Mouse (Mus musculus) gastrocnemius, postnatal 10 days (tissue): Measurements from ENCODE around the gene Rpl13a. TPM values are rescaled to one million over a fixed set of nuclear protein-coding genes. Genes with fewer than 3 reads are reported as not detected.
"Not testable (repeated sequence)": the region's sequence is repeated elsewhere in the genome, so short reads cannot be mapped to it uniquely, and the experiment has no call there.

Source experiments
- DNase-seq: peaks from one replicate; pipeline ENCODE4 v3.0.0; 2021; ENCODE audit warnings: mixed read lengths
- total RNA-seq, 2 experiments: library from RNA; stranded (reverse); gene quantifications; 2 replicates each; pipeline ENCODE4 v1.2.3; 2021

The Rpl13a gene
- total RNA-seq, 2 experiments from 2014 or later: 1,164 to 1,215 TPM

DNA sequence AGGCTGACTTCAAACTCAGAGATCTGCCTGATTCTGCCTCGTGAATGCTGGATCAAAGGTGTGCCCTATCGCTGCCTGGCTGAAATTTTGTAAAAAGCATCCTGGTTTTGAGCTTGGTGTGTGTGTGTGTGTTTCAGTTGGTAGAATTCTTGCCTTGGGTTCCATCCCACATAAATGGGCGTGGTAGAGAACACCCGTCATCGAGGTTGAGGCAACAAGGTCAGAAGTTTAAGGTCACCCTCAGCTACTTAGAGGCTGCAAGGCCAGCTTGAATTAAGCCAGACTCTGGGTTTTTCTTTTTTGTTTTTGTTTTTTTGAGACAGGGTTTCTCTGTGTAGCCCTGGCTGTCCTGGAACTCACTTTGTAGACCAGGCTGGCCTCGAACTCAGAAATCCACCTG is 10.2 kb downstream of the Rpl13a start:
- DNase-seq: no peak

DNA sequence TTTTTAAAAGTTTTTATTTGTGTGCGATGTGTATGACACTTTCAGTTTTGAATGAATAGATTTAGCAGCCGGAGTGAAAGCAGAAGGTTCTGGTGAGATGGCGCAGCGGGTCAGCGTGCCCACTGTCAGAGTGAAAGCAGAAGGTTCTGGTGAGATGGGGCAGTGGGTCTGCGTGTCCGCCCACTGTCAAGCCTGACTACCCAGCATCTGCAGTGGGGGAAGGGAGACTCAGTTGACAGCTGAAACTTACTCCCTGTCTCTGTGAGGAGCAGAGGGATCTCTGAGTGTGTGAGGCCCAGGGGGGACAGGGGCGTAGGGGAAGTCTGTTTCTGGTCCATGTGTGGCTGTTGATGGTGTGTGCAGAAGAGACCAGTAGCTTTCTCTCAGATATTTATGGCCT is 11.0 kb downstream of the Rpl13a start:
- DNase-seq: no peak

DNA sequence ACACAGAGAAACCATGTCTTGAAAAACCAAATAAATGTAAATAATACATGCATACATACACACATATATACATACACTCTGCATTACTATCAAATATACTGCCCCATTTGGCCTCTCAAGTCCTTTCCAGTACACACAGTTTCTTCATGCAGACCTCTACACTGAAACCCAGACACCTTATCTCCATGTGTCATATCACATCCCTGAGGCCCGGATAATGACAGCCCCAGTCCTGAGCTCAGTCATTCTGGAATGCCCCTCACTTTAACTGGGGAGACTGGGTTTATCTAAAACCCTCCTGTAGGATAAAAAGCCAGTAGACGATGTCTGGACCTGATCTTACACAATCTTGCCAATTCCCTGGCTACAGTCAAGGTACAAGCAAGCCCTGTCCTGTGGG is 15.1 kb downstream of the Rpl13a start:
- no peak for DNase-seq

DNA sequence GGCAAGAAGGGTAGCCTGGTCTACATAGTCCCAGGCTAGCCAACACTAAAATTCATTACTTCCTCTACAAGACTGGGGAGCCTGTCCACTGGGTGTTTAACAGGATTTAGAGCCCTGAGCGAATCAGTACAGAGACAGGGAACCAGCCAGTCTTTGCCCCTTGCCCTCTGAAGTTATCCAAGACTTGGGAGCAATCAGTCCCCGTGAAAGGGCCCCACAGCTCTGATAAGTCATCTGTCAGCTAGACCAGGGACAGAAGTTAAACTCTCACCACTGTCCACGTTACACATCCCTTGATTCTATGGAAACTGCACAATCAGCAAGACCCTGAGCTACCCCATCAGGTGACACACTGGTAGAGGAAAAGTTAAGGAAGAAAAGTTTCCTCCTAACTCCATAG is 16.0 kb downstream of the Rpl13a start:
- no peak for DNase-seq

DNA sequence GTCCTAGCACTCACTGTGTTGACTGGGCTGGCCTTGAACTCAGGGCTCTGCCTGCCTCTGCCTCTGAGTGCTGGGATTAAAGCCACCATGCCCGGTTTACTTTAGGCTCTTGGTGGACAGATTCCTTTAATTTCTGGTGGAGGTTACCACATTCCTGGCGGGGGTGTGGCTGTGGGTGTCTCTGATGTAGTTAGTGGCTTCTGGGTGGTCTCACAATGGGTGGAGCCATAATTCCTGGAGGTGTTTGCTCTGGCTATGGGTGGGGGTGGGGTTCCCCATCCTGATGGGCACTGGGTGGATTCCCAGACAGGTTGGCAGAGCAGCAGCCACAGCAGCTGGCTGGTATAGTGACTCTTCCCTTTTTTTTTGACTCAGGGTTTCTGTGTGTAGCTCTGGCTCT is 16.6 kb downstream of the Rpl13a start:
- no peak for DNase-seq

DNA sequence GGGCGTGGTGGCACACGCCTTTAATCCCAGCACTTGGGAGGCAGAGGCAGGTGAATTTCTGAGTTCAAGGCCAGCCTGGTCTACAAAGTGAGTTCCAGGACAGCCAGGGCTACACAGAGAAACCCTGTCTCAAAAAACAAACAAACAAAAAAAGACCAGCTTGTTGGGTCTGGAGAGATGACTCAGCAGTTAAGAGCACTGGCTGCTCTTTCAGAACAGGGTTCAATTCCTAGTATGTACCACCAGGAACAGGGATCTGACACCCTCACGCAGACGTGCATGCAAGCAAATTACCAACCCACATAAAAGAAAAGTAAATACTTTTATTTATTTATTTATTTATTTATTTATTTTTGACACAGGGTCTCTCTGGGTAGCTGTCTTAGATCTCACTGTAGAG is 18.5 kb downstream of the Rpl13a start:
- not testable (repeated sequence) for DNase-seq

DNA sequence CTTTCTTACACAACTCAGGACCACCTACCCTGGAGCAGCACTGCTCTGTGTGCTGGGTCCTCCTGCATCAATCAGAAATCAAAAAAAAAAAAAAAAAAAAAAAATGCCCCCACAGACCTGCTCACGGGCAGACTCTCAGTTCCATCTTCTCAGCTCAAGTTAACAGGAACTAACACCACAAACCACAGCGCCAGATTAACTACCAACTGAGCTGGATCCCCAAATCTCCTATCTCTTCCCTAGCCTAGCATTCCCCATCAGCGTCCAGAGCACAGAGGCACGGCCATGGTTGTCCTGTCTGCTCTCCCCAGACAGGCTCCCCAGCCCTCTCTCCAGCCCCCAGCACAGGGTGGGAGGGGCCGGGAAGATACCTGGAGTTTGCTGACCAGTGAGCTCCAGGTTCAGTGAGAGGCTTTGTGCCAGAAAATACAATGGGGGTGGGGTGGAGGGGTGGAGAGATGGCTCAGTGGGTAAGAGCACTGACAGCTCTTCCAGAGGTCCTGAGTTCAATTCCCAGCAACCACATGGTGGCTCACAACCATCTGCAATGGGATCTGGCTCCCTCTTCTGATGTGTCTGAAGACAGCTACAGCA is 21.4 kb downstream of the Rpl13a start:
- no peak for DNase-seq

DNA sequence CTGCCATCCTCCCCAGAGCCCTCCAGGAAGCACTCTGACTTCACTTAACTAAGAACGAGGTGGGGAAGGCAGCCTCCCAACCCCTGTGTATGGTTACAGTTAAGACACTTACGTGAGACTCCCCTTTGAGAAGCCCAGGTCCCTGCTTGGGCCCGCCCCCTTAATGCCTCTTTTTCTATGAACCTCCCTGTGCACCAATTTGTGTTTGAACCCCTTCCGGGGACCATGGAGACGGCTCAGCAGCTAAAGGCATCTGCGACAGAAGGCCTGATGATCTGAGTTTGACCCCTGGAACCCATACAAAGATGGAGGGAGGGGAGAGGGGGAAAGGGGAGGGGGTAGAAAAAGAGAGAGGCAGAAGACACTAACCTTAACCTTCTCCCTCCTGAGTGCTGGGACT is 22.1 kb downstream of the Rpl13a start:
- DNase-seq: no peak

DNA sequence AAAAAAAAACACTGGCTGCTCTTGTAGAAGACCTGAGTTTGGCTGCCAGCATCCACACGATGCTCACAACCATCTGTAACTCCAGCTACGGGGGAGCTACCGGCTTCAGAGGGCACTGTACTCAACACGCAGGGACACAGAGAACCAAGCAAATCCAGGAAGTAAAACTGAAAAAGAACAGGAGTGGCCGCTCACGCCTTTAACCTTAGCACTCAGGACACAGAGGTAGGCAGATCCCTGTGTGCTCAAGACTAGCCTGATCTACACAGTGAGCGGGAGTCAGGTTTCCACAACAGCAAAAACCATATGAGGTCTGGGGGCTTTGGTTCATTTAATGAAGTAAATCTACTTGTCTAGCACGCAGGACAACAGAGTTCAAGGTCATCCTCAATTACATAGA is 23.1 kb downstream of the Rpl13a start:
- DNase-seq: no peak

DNA sequence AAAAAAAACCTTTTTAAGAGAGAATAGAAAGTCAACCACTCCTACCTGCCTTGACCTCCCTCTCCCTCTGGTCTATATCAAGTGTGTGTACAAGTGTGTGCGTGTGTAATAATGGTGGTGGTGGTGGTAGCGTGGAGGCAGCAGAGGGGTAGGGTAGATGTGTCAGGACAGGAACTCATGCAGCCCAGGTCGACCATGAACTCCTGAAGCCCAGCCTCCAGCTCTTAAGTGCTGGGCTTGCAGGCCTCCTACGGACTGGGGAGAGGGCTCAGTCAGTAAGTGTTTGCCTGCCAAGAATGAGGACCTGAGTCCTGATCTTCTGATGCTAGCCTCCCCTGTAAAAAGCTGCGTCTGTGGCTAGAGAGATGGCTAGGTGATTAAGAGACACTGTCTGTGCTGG is 23.6 kb downstream of the Rpl13a start:
- no peak for DNase-seq

DNA sequence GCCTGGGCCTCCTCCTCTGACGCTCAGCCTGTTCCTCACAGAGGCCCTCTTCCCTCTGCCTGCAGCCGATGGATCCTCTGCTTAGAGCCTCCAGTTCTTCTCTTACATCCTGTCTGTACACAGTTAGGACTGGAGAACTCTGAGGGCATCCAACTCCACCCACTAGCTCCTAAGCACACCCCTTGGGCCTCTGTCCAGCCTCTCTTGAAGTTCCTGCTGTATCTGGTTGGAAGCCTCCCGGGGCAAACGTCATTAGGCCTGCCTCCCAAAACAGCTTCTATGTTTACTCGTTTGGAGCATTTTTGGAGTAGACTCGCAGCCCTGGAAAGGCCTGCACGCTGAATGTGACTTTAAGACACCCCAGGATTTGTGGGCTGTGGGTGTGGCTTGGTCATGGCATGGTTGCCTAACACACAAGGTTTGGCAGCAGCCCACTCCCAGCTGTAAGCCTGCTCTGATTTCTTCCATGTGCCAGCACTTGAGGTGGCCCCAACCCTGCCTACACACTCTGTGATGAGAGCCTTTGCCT is 24.8 kb downstream of the Rpl13a start, which contains the start of gene Fcgrt:
TSS of gene Fcgrt (minus strand) at position 200 of the 529 bp plus-strand sequence.
- peak; percentile 89 for DNase-seq

DNA sequence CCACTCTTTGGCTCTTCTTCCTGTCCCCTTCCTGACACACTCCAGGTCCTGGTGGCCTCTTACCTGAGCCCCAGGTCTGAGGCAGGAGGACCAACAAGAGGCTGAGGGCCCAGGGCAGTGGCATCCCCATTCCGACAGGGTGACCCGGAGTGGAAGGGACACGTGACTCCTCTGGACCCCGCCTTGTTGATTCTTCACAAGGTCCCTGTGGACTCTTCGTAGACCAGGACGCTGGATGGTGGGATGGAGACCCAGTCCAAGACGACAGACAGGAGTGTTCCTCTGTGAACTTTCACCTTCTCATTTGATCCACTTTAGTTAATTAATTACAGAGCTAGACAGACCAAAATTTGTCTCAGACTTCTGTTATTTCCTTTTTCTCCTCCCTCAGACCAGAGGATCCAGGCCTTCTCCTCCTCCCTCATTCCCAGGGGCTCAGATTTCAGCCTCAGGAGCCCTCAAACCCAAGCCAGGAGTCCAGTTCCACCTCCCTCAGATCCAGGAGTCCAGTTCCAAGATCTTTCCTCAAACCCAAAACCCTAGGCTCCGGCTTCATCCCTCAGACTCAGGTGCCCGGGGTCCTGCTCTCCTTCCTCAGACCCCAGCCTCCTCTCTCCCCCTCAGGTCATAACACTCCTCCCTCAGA is 25.5 kb downstream of the Rpl13a start:
- DNase-seq: no peak

DNA sequence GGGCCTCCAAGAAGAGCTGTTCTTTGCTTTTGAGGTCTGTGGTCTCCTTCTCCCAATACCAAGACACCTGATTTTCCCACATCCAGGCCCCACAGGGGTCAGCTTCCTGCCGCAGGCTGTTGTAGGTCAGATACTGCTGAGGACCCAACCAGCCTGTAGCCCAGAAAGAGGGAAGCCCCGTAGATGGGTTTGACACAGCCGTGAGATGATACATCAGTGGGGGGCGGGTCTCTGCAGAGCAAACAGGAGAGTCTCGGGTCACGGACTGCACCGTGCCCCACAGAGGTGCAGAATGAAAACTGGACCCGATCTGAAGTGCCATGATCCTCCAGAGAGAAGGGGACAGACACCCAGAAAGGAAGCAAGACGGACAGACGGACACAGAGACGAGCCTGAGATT is 26.1 kb downstream of the Rpl13a start:
- no peak for DNase-seq

DNA sequence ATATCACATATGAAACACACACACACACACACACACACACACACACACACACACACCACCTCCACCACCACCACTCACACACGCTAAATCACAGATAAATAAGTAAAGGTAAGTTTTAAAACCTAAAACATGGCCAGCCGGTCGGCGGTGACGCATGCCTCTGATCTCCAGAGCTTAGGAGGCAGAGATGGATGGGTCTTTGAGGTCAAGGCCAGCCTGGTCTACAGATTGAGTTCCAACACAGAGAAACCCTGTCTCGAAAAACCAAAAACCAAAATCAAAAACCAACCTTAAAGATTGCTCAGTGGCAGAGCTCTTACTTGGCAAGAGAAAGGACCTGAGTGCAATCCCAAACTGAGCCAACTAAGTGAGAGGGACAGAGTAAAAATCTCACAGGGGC is 28.5 kb downstream of the Rpl13a start:
- no peak for DNase-seq

DNA sequence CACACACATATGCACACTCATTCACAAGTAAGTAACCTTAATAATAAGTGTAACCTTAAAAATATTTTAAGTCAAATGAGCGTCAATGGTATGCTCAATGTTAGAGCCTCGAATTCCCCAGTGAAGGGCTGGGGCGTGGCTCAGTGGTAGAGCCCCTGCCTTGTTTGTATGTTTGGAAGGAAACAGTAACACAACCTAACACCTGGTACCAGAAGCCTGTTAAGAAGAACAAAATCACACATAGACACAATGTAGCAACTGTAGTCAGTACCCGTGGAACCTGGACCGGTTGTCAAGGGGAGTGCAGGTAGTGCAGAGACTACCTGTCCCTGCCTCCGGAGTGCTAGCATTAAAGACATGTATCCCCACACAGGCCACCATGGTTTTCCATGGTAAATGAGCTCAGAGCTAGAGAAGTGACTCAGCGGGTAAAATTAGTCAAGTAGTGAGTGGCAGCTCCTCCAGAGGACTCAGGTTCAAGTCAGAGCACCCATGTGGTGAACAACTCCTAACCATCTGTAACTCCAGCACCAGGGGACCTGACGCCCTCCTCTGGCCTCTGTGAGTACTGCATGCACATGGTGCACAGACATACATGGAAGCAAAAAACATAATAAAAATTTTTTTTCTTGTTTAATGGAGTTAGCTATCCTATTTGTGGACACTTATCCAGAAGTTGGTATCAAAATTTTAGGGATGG is 29.9 kb downstream of the Rpl13a start:
- DNase-seq: no peak

DNA sequence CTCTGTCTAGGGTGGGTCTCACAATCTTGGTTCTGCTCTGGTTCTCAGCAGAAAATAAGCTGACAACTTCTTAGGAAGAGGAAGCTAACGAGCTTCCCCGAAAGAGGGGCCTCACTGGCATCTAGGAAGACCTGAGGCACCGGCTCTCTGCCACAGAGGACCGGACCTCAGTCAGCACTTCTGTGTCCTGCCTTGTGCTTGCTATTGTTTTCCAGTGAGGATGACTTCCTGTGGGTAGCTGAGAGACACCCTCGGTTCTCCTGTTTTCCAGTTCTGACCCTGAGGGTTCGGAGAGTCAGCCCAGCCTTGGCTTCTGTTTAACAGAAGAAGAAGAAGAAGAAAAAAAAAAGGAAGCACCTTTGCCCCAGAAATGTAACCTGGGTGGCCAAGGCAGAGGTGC is 31.1 kb downstream of the Rpl13a start:
- DNase-seq: no peak

DNA sequence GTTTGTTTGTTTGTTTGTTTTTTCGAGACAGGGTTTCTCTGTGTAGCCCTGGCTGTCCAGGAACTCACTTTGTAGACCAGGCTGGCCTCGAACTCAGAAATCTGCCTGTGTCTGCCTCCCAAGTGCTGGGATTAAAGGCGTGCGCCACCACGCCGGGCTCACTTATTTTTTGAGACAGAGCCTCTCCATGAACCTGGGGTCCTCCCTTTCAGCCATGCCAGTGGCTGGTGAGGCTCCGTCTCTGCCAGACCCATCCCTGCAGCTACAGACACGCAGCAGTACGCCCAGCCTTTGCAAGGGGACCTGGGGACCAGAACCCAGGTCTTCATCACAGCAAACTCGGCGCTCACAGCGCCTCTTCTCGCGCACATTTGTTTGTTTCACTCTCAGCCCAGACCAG is 32.6 kb downstream of the Rpl13a start:
- not testable (repeated sequence) for DNase-seq

DNA sequence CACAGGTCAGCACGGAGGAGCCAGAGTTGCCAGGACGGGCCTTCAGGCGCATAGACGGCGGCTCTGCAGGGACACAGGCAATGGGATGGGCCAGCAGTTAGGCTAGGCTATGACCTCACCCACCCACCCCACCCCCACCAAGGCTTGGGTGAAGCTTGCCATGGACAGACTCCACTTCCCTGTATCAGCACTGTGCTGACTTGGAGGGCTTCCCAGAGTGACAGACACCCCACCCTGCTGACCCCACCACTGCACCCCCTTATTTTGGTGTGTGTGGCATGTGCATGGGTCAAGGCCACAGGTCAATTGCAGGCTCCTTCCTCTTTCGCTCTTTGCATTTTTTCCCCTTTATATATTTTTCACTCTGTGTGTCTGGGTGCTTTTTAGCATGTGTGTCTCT is 33.2 kb downstream of the Rpl13a start:
- DNase-seq: no peak

DNA sequence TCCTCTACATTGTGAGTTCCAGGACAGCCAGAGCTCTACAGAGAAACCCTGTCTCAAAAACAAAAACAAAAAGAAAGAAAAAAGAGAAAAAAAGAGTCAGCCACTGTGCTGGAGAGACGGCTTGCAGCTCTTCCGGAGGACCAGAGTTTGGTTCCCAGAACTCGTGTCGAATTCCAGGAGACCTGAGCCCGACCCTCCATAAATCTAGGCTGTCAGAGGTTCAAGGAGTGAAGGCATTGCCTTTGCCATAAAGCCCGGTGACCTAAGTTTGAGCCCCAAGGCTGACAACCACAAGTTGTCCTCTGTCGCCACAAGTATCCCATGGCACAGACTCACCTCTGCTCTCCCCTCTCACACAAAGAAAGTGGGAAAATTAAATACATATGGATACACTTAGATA is 34.4 kb downstream of the Rpl13a start:
- no peak for DNase-seq

DNA sequence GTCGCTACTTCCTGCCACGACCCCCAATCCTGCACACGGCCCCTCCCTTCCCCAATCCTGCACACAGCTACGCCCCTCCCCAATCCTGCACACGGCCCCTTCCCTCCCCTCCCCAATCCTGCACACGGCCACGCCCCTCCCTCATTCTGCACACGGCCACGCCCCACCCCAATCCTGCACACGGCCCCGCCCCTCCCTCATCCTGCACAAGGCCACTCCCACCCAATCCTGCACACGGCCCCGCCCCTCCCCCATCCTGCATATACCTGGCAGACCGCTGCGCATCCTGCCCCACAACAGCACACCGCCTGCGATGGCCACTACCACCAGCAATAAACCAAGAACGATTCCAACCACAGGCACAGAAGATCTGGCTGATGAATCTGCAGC is 35.0 kb downstream of the Rpl13a start:
- no peak for DNase-seq

DNA sequence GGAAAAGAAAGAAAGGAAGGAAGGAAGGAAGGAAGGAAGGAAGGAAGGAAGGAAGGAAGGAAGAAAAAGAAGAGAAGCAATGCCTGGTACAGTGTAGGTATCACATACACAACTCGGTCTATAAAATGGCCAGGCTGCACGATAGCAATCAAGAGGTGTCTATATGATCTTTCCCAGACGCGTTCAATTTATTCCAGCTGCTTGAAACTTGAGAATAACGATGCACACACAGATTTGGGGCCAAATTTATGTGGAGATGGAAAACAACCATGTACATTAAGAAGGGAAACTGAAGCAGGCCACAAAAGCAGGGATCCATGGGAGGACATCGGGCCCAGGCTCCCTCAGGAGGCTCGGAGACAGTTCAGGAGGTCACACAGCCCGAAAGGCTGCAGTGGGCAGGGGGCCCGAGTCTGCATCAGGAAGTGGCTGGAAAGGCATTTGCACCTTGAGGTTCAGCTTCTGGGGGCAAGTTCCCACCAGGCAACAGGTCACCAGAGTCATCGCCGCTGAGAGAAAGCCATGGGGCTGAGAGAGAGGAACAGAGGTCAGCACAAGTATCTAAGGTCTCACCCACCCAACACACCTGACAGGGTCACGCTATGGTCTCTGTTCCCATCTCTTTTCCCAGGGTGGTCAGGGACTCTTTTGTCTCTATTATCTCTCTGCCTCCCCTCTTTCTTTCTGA is 35.6 kb downstream of the Rpl13a start:
- DNase-seq: no peak

DNA sequence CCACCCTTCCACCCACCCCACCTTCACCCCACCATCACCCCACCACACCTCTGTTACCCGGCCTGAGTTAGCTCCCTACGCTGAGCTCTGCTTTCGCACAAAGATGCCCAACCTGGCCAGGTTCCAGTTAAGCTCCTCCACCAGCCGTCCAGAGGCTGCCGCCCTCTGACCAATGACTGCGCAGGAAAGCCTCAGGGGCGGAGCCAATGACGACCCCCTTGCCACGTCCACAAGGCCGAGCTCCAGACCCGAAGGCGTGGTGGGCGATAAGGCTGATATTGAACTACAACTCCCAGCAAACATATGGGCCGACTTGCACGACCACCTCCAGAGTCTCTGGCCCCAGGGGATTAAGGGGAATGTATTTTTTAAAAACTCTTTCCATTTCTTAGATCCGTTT is 36.5 kb downstream of the Rpl13a start, which contains the start of gene Rcn3:
TSS of gene Rcn3 (minus strand) at position 174 of the 400 bp plus-strand sequence.
- DNase-seq: peak; percentile 91
